Mouse (Mus musculus) intestine, postnatal 0 days (tissue): ENCODE measurements around the gene Osbpl10. TPM values are rescaled to one million over a fixed set of nuclear protein-coding genes. Genes with fewer than 3 reads are reported as not detected.

Experiments used
- ATAC-seq: fragments of 200-750 bp; cut with Nextera tagmentation; 2 replicates; pipeline ENCODE4 v1.8.0; 2017; ENCODE audit warnings: mild to moderate bottlenecking, moderate TSS enrichment, moderate library complexity
- H3K27ac ChIP-seq: fragments of 300-500 bp; sonication (generic); 2 replicates; pipeline ENCODE4 v1.5.1; 2014; ENCODE audit warnings: mild to moderate bottlenecking, low read depth, low read length, moderate library complexity
- H3K27me3 ChIP-seq: fragments of 300-500 bp; sonication (generic); replicated peaks from 2 replicates; pipeline ENCODE4 v1.6.1; 2014; ENCODE audit warnings: low read length, mixed read lengths; ENCODE audit not compliant: control insufficient read depth, insufficient read depth
- H3K36me3 ChIP-seq: fragments of 300-500 bp; sonication (generic); 2 replicates; pipeline ENCODE4 v1.6.1; 2014; ENCODE audit warnings: mild to moderate bottlenecking, moderate library complexity; ENCODE audit not compliant: control insufficient read depth, insufficient read depth
- H3K4me1 ChIP-seq: fragments of 300-500 bp; sonication (generic); replicated peaks from 2 replicates; pipeline ENCODE4 v1.6.1; 2014; ENCODE audit warnings: antibody characterized with exemption, low read length, mixed read lengths; ENCODE audit not compliant: control insufficient read depth, insufficient read depth
- H3K4me2 ChIP-seq: fragments of 300-500 bp; sonication (generic); replicated peaks from 2 replicates; pipeline ENCODE4 v1.6.1; 2014; ENCODE audit warnings: low read depth, mild to moderate bottlenecking, moderate library complexity
- H3K4me3 ChIP-seq: fragments of 300-500 bp; sonication (generic); 2 replicates; pipeline ENCODE4 v1.5.1; 2014; ENCODE audit warnings: low read depth, low read length
- H3K9ac ChIP-seq: fragments of 300-500 bp; sonication (generic); 2 replicates; pipeline ENCODE4 v1.6.1; 2014; ENCODE audit warnings: mild to moderate bottlenecking, low read depth, low read length
- H3K9me3 ChIP-seq: fragments of 300-500 bp; sonication (generic); 2 replicates; pipeline ENCODE4 v1.6.1; 2016; ENCODE audit warnings: mixed run types; ENCODE audit not compliant: control insufficient read depth
- CTCF ChIP-seq: sonication (generic); IDR thresholded peaks from 2 replicates; pipeline ENCODE4 v1.5.1; 2016; ENCODE audit warnings: low read depth, mild to moderate bottlenecking, control low read depth, antibody characterized with exemption, moderate library complexity
- WGBS: fragments of 180-500 bp; shearing (Covaris S2); extraction: QIAGEN DNeasy Blood & Tissue Kit; methylation state at CpG from one replicate; pipeline ENCODE4 v1.1.7; 2014; 5-methylcytosine and 5-hydroxymethylcytosine counted together
- polyA plus RNA-seq: library from polyadenylated mRNA; unstranded; fragments of >200 nt; fragmentation: Nextera tagmentation; extraction: Ambion mirVana; gene quantifications from 2 replicates; pipeline ENCODE4 v1.2.1, GENCODE M21; 2015

Gene Osbpl10
- polyA plus RNA-seq, 1 experiment from 2014 or later, result 4.3 TPM

DNA sequence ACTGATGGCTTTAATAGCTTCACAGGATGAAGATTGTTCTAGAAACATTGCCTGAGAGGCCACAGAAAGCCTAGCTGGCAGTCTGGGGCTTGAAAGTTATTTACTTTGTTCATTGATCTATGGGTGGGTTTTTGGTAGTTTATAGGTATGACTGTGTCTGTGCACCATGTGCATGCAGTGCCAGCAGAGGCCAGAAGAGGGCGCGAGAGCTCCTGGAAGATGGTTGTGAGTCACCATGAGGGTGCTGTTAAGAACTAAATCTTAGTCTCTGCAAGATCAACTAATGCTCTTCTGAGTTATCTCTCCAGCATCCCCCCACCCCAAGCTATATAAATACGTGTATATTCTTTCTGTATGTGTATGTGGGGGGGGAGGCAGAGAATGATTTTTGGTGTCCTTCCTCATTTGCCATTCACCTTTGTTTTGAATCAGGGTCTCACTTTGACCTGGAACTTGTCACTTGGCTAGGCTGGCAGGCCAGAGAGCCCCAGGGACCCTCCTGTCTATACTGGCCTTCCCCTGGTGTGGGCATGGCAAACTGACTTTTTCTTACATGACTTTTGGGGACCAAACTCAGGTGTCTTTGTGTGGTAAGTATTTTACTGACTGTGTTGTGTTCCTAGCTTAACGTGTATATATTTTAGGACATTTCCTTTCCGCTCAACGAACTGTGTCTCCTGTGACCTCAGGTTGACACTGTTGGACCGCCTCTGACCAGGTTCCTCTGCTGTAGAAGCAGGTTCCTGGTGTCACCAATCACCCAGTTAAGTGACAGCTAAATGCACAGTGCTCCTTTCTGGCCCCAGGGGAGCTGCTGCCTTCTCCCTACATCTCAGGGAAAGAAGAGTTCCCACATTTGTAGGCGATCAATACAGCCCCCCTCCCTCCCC lies 65.8 kb downstream of the Osbpl10 start:
- H3K4me1 ChIP-seq, result no peaks in the 10 kb centered on the region
- H3K4me3 ChIP-seq, result no peak overlapping the region
- peak; percentile 64 for TF ChIP-seq CTCF
- no peak for ATAC-seq
- H3K4me2 ChIP-seq, result no peak overlapping the region
- H3K27me3 ChIP-seq, result no peaks in the 10 kb centered on the region
- H3K9ac ChIP-seq, result no peak overlapping the region
- H3K36me3 ChIP-seq, result no peaks in the 10 kb centered on the region
- no peaks in the 10 kb centered on the region for H3K9me3 ChIP-seq
- no peak overlapping the region for H3K27ac ChIP-seq
- WGBS, result 70% methylated on average over 8 of the region's 8 CpGs

DNA sequence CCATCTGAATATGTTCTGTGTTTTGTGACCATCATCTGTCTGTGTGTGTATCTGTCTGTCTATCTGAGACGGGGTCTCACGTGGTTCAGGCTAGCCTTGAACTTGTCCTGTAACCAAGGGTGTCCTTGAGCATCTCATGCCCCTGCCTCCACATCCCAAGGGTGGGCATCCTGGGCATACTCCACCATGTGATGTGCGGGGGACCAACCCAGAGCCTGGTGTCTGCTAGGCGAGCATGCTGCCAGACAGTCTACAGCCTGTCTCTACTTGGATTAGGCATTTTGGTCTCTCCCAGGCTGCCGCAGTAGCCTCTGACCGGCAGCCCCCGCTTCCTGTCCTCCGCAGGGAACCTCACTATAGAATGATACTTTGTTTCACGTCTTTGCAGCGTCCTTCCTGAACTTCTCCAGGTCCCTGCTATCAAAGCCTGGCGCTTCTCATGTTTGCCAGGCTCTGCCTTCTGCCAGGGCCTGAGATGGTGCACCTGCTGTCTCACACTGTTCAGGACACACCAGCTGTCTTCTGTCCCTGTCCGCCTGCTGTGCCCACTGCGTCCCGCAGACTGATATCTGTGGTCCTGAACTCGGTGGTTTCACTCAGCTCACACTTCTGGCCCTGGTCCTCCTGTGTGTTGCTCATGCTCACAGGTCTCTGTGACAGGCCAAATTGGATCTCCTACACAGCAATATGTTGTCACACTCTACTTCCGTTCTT lies 66.9 kb downstream of the Osbpl10 start:
- WGBS, result 73% methylated on average over 16 of the region's 16 CpGs

DNA sequence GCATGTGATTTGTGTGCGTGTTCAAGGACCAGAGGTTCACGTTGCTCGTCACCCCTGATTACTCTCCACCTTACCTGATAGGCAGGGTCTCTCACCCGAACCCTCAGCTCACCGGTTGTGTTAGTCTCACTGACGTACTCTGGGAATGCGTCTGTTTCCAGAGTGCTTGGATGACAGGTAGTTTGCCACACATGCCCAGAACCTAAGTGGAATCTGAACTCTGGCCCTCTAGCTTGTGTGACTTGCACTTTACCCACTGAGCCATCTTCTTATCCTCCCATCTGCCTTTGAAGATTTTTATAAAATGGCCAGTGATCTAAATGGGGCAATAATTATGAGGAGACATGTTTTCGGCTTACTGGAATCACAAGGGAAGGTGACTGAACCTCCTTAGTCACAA lies 68.3 kb downstream of the Osbpl10 start:
- WGBS, result 73% methylated on average over 8 of the region's 8 CpGs
- no peaks in the 10 kb centered on the region for H3K36me3 ChIP-seq
- peak; percentile 31; the same call in 1 of the 2 replicates for ATAC-seq
- no peak overlapping the region for H3K4me2 ChIP-seq
- no peak overlapping the region for H3K9ac ChIP-seq
- no peak overlapping the region for H3K27ac ChIP-seq
- no peaks in the 10 kb centered on the region for H3K9me3 ChIP-seq
- H3K4me1 ChIP-seq, result no peaks in the 10 kb centered on the region
- no peak overlapping the region for H3K4me3 ChIP-seq
- no peak for TF ChIP-seq CTCF
- no peaks in the 10 kb centered on the region for H3K27me3 ChIP-seq

More for the DNA sequence above, 66.9 kb downstream of the Osbpl10 start:
- H3K9me3 ChIP-seq, result no peaks in the 10 kb centered on the region
- H3K4me1 ChIP-seq, result no peaks in the 10 kb centered on the region
- no peak for ATAC-seq
- H3K27ac ChIP-seq, result no peak overlapping the region
- no peak for TF ChIP-seq CTCF
- H3K4me3 ChIP-seq, result no peak overlapping the region
- H3K36me3 ChIP-seq, result no peaks in the 10 kb centered on the region
- H3K27me3 ChIP-seq, result no peaks in the 10 kb centered on the region
- H3K4me2 ChIP-seq, result no peak overlapping the region
- no peak overlapping the region for H3K9ac ChIP-seq

DNA sequence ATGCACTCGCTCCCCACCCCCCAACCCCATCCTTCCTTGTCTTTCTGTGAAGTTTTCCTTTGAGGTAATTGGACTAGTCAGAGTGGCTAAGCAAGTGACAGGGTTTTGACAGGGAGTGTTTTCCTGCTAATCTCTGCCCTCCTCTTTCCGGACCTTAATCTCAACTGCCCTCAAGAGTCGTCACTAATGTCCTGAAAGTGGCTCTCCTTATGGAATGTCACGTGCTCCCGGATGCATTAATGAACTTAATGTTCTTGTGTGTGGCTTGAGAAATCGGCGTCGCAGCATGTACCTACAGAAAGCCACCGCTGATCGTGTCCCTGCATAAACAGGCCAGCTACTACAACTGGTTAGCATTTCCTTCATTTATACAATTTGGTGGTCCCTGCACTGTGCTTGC lies 70.0 kb downstream of the Osbpl10 start:
- WGBS, result 62% methylated on average over 10 of the region's 10 CpGs
- ATAC-seq, result no peak
- no peak for TF ChIP-seq CTCF
- no peak overlapping the region for H3K9ac ChIP-seq
- H3K27ac ChIP-seq, result no peak overlapping the region
- 0 out of 2 replicates have a peak, but pooled peaks cover 2% of the 10 kb centered on the region for H3K4me1 ChIP-seq
- no peaks in the 10 kb centered on the region for H3K36me3 ChIP-seq
- no peak overlapping the region for H3K4me3 ChIP-seq
- no peaks in the 10 kb centered on the region for H3K9me3 ChIP-seq
- no peaks in the 10 kb centered on the region for H3K27me3 ChIP-seq
- no peak overlapping the region for H3K4me2 ChIP-seq

DNA sequence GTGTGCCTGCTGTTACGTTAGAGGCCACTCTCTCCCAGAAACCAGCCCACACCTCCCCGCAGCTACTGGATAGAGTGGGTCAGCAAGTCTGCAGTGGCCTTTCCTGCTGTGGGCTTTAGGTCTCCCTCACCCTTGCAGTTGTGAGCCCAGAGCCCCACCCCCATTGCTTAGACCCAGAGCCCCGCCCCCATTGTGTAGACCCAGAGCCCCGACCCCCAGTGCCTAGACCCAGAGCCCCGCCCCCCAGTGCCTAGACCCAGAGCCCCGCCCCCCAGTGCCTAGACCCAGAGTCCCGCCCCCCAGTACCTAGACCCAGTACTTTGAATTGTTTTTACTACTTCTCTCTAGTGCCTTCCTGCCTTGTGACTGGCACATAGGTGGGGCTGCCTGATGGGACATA lies 70.5 kb downstream of the Osbpl10 start:
- H3K27ac ChIP-seq, result no peak overlapping the region
- H3K27me3 ChIP-seq, result no peaks in the 10 kb centered on the region
- TF ChIP-seq CTCF, result no peak
- H3K9me3 ChIP-seq, result no peaks in the 10 kb centered on the region
- H3K9ac ChIP-seq, result no peak overlapping the region
- no peak overlapping the region for H3K4me3 ChIP-seq
- 50% methylated on average over 7 of the region's 7 CpGs for WGBS
- H3K4me1 ChIP-seq, result 0 out of 2 replicates have a peak, but pooled peaks cover 4% of the 10 kb centered on the region
- no peaks in the 10 kb centered on the region for H3K36me3 ChIP-seq
- ATAC-seq, result no peak; the same call in 1 of the 2 replicates
- H3K4me2 ChIP-seq, result no peak overlapping the region

DNA sequence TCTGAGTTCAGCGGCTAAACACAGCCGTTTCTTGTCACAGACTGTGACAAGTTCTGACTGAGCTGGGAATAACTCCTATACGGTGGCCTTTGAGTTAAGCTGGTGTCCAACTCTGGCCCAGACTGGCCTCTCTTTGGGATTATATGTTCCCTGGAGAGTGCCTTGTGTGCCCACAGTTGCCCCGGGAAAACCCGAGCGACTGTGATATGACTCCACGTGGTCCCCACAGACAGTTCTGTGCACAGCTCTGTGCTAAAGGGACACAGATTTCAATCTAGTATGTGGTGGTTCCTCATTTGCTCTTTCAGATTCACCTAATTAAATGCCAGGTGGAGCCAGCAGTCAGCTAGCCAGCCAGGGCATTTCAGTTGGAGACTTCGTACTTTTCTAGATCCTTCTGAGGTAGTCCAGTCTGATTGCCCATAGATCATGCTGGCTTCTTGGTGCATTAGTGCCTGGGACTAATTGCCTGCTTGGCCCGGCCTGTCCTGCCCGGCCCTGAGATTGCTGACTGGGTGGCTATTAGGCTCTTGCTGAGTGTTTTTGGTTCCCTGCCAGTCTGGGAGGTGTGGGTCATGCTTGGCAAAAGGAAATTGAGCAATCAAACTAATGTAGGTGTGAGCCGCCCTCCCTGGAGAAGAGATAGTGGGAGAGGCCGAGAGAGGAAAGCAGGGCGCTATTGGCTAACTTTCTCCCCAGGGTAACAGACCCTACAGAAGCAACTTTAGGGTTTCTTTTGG lies 71.8 kb downstream of the Osbpl10 start:
- Histone ChIP-seq H3K27ac (peak overlapping the region; percentile 41; the same call in 1 of the 2 replicates), H3K4me1 (0 out of 2 replicates have a peak, but pooled peaks cover 4% of the 10 kb centered on the region), H3K36me3 (no peaks in the 10 kb centered on the region), H3K27me3 (no peaks in the 10 kb centered on the region), H3K9me3 (no peaks in the 10 kb centered on the region), H3K9ac (no peak overlapping the region), H3K4me3 (no peak overlapping the region), H3K4me2 (no peak overlapping the region)
- 59% methylated on average over 13 of the region's 13 CpGs for WGBS
- ATAC-seq, result peak; percentile 17; the same call in 1 of the 2 replicates
- no peak for TF ChIP-seq CTCF
